Mouse (Mus musculus) adrenal gland, adult 18-20 months (tissue): Measurements from ENCODE around the gene Dram2. TPM values are rescaled to one million over a fixed set of nuclear protein-coding genes. Genes with fewer than 3 reads are reported as not detected.

Source experiments
- total RNA-seq, 2 experiments: library from RNA; stranded (reverse); gene quantifications; 1 replicate in 1 of 2; 2 replicates in 1 of 2; pipeline ENCODE4 v1.2.3; 2021

Gene Dram2
- total RNA-seq, 2 experiments from 2014 or later, result 75.2 to 87.3 TPM

Other genes with a start within 250 kb of the Dram2 start
- gene Chil6, start 141.6 kb upstream of the Dram2 start, total RNA-seq, result not detected
- gene Dennd2d, start 65.4 kb upstream of the Dram2 start, total RNA-seq, result 1 to 10 TPM; 3.5 to 7.2 TPM
- 10 to 100 TPM; 32.0 to 37.8 TPM for gene Cept1, start within 50 bp of the Dram2 start, total RNA-seq
- 10 to 100 TPM; 13.5 to 14.1 TPM for gene Lrif1, start 137.2 kb downstream of the Dram2 start, total RNA-seq
- gene Cd53, start 242.4 kb downstream of the Dram2 start, total RNA-seq, result 10 to 100 TPM in 1 of 2 experiments, 1 to 10 TPM in 1; 8.0 to 14.6 TPM